Mouse (Mus musculus) megakaryocyte, embryonic 14.5 days (primary cell): ENCODE measurements around the gene Npas3.

Source experiments
- FLI1 ChIP-seq: IDR thresholded peaks from 2 replicates; pipeline ENCODE4 v1.6.1; 2012; ENCODE audit warnings: low read length, inconsistent platforms, mixed read lengths
- GATA1 ChIP-seq: IDR thresholded peaks from 3 replicates; pipeline ENCODE4 v1.6.1; 2012; ENCODE audit warnings: mixed read lengths, low read length, inconsistent platforms, borderline replicate concordance

- TF ChIP-seq GATA1: no peak
- TF ChIP-seq FLI1: no peak
Observed at GRCm38 (mm10) chr12:53908761-53909160, 660.3 kb downstream of the Npas3 start.
